Mouse (Mus musculus): Measurements from ENCODE around the gene Hipk2.

- TF ChIP-seq CTCF (IDR thresholded peaks at IDR 0.05; ENCODE audit: borderline replicate concordance, control insufficient read depth, extremely low read depth, insufficient read depth, low read length, poor library complexity) (no peak), POLR2A (IDR thresholded peaks at IDR 0.05; ENCODE audit: control insufficient read depth, extremely low read depth, insufficient read depth, low read length, poor library complexity) (no peak)
These were observed 127.9 kb downstream of the Hipk2 start for GRCm38 (mm10) chr6:38748037-38748436.

Measured in thymus, adult 2 months (tissue).